Mouse (Mus musculus): Measurements from ENCODE around the gene Morc3.

Gene Morc3

GRCm38 (mm10) chr16:93883423-93884085 is 51.6 kb downstream of the Morc3 start, which contains the start of gene Chaf1b:
Gene Chaf1b (plus strand): TSS chr16:93883901.
- DNase-seq (ENCODE audit: low read depth, low spot score): peak; percentile 87

- no peak for DNase-seq (ENCODE audit: low read depth, low spot score)
These were observed 52.3 kb downstream of the Morc3 start for GRCm38 (mm10) chr16:93884086-93884721.

- DNase-seq (ENCODE audit: low read depth, low spot score): no peak
These were observed 52.8 kb downstream of the Morc3 start for GRCm38 (mm10) chr16:93884722-93885113.

- DNase-seq (ENCODE audit: low read depth, low spot score): no peak
These were observed 56.6 kb downstream of the Morc3 start for GRCm38 (mm10) chr16:93888481-93888880.

- no peak for DNase-seq (ENCODE audit: low read depth, low spot score)
These were observed 59.2 kb downstream of the Morc3 start for GRCm38 (mm10) chr16:93890948-93891604.

GRCm38 (mm10) chr16:93893285-93893684 is 61.4 kb downstream of the Morc3 start:
- DNase-seq (ENCODE audit: low read depth, low spot score): no peak

GRCm38 (mm10) chr16:93903027-93903426 is 71.1 kb downstream of the Morc3 start:
- no peak for DNase-seq (ENCODE audit: low read depth, low spot score)

GRCm38 (mm10) chr16:93906156-93907014 is 74.5 kb downstream of the Morc3 start:
- DNase-seq (ENCODE audit: low read depth, low spot score): no peak

GRCm38 (mm10) chr16:93907761-93908160 is 75.8 kb downstream of the Morc3 start:
- DNase-seq (ENCODE audit: low read depth, low spot score): no peak

- no peak for DNase-seq (ENCODE audit: low read depth, low spot score)
These were observed 76.3 kb downstream of the Morc3 start for GRCm38 (mm10) chr16:93908196-93908595.

- DNase-seq (ENCODE audit: low read depth, low spot score): no peak
These were observed 78.0 kb downstream of the Morc3 start for GRCm38 (mm10) chr16:93909936-93910335.

- no peak for DNase-seq (ENCODE audit: low read depth, low spot score)
These were observed 79.1 kb downstream of the Morc3 start for GRCm38 (mm10) chr16:93910735-93911665.

GRCm38 (mm10) chr16:93912158-93912557 is 80.2 kb downstream of the Morc3 start:
- no peak for DNase-seq (ENCODE audit: low read depth, low spot score)

GRCm38 (mm10) chr16:93912808-93913207 is 80.9 kb downstream of the Morc3 start:
- no peak for DNase-seq (ENCODE audit: low read depth, low spot score)

- DNase-seq (ENCODE audit: low read depth, low spot score): no peak
These were observed 82.1 kb downstream of the Morc3 start for GRCm38 (mm10) chr16:93913881-93914576.

- DNase-seq (ENCODE audit: low read depth, low spot score): no peak
These were observed 83.5 kb downstream of the Morc3 start for GRCm38 (mm10) chr16:93915338-93915849.

GRCm38 (mm10) chr16:93917712-93918678 is 86.1 kb downstream of the Morc3 start:
- DNase-seq (ENCODE audit: low read depth, low spot score): no peak

- DNase-seq (ENCODE audit: low read depth, low spot score): no peak
These were observed 86.7 kb downstream of the Morc3 start for GRCm38 (mm10) chr16:93918679-93919060.

- no peak for DNase-seq (ENCODE audit: low read depth, low spot score)
These were observed 87.3 kb downstream of the Morc3 start for GRCm38 (mm10) chr16:93919189-93919588.
